Mouse (Mus musculus): ENCODE results near the gene Gja4.

GRCm38 (mm10) chr4:127352594-127352993, 38.8 kb upstream of the Gja4 start:
- TF ChIP-seq POLR2A (IDR thresholded peaks at IDR 0.05; ENCODE audit: insufficient read depth, low read depth, low read length) (no peak), CTCF (IDR thresholded peaks at IDR 0.05; ENCODE audit: insufficient read depth, low read depth, low read length) (no peak)

Measured in olfactory bulb, adult 2 months (tissue).